Mouse (Mus musculus): ENCODE results near the gene Med18. TPM values are rescaled to one million over a fixed set of nuclear protein-coding genes. Genes with fewer than 3 reads are reported as not detected.

Gene Med18
- polyA plus RNA-seq, 1 experiment from 2014 or later, result 16.4 TPM

GRCm38 (mm10) chr4:132446105-132446504, 17.6 kb downstream of the Med18 start:
- Histone ChIP-seq H3K9me3 (replicated peaks) (peaks cover 7% of the 10 kb centered on the region; the same call in 1 of the 2 replicates), H3K36me3 (no peaks in the 10 kb centered on the region), H3K4me3 (no peak overlapping the region), H3K9ac (no peak overlapping the region), H3K27ac (ENCODE audit: poor library complexity, severe bottlenecking) (no peak overlapping the region), H3K4me1 (replicated peaks) (no peaks in the 10 kb centered on the region), H3K4me2 (no peak overlapping the region), H3K27me3 (replicated peaks) (no peaks in the 10 kb centered on the region)
- WGBS, result 72% methylated on average over 12 of the region's 12 CpGs
- ATAC-seq (ENCODE audit: insufficient number of reproducible peaks, low FRiP score), result no peak

- H3K4me1 ChIP-seq (replicated peaks), result no peaks in the 10 kb centered on the region
- H3K36me3 ChIP-seq, result no peaks in the 10 kb centered on the region
- ATAC-seq (ENCODE audit: insufficient number of reproducible peaks, low FRiP score), result no peak
- no peak overlapping the region for H3K9ac ChIP-seq
- H3K9me3 ChIP-seq (replicated peaks), result peaks cover 7% of the 10 kb centered on the region; the same call in 1 of the 2 replicates
- H3K4me3 ChIP-seq, result no peak overlapping the region
- no peak overlapping the region for H3K4me2 ChIP-seq
- H3K27ac ChIP-seq (ENCODE audit: poor library complexity, severe bottlenecking), result no peak overlapping the region
- H3K27me3 ChIP-seq (replicated peaks), result no peaks in the 10 kb centered on the region
- WGBS, result 73% methylated on average over 8 of the region's 8 CpGs
These were observed 19.2 kb downstream of the Med18 start for GRCm38 (mm10) chr4:132444516-132444915.

GRCm38 (mm10) chr4:132437857-132438256, 25.9 kb downstream of the Med18 start:
- Histone ChIP-seq H3K9ac (no peak overlapping the region), H3K4me2 (no peak overlapping the region), H3K27ac (ENCODE audit: poor library complexity, severe bottlenecking) (no peak overlapping the region), H3K27me3 (replicated peaks) (no peaks in the 10 kb centered on the region), H3K9me3 (replicated peaks) (peaks cover 2% of the 10 kb centered on the region; the same call in 1 of the 2 replicates), H3K4me1 (replicated peaks) (peaks cover 5% of the 10 kb centered on the region; the same call in 1 of the 2 replicates), H3K4me3 (no peak overlapping the region), H3K36me3 (no peaks in the 10 kb centered on the region)
- no peak for ATAC-seq (ENCODE audit: insufficient number of reproducible peaks, low FRiP score)
- WGBS, result 44% methylated on average over 11 of the region's 11 CpGs

- H3K4me1 ChIP-seq (replicated peaks), result peaks cover 15% of the 10 kb centered on the region
- peak overlapping the region; percentile 0; the same call in 1 of the 2 replicates for H3K9ac ChIP-seq
- no peak overlapping the region for H3K27ac ChIP-seq (ENCODE audit: poor library complexity, severe bottlenecking)
- no peaks in the 10 kb centered on the region for H3K27me3 ChIP-seq (replicated peaks)
- no peak for ATAC-seq (ENCODE audit: insufficient number of reproducible peaks, low FRiP score)
- 15% methylated on average over 14 of the region's 14 CpGs for WGBS
- H3K4me2 ChIP-seq, result peak overlapping the region; percentile 56
- peak overlapping the region; percentile 12; the same call in 1 of the 2 replicates for H3K4me3 ChIP-seq
- no peaks in the 10 kb centered on the region for H3K36me3 ChIP-seq
- no peaks in the 10 kb centered on the region for H3K9me3 ChIP-seq (replicated peaks)
These were observed 30.9 kb downstream of the Med18 start for GRCm38 (mm10) chr4:132432717-132433372.

- H3K4me3 ChIP-seq, result no peak overlapping the region
- H3K27me3 ChIP-seq (replicated peaks), result no peaks in the 10 kb centered on the region
- 11% methylated on average over 9 of the region's 9 CpGs for whole genome bisulfite sequencing
- peaks cover 20% of the 10 kb centered on the region for H3K4me1 ChIP-seq (replicated peaks)
- H3K4me2 ChIP-seq, result peak overlapping the region; percentile 11; the same call in 1 of the 2 replicates
- H3K9ac ChIP-seq, result no peak overlapping the region
- no peaks in the 10 kb centered on the region for H3K36me3 ChIP-seq
- peak overlapping the region; percentile 61 for H3K27ac ChIP-seq (ENCODE audit: poor library complexity, severe bottlenecking)
- peak; percentile 83 for ATAC-seq (ENCODE audit: insufficient number of reproducible peaks, low FRiP score)
- H3K9me3 ChIP-seq (replicated peaks), result no peaks in the 10 kb centered on the region; the same call in 1 of the 2 replicates
These were observed 35.6 kb downstream of the Med18 start for GRCm38 (mm10) chr4:132428022-132428542.

- Histone ChIP-seq H3K36me3 (no peaks in the 10 kb centered on the region), H3K27ac (ENCODE audit: poor library complexity, severe bottlenecking) (peak overlapping the region; percentile 61), H3K9me3 (replicated peaks) (no peaks in the 10 kb centered on the region; the same call in 1 of the 2 replicates), H3K27me3 (replicated peaks) (no peaks in the 10 kb centered on the region), H3K4me1 (replicated peaks) (peaks cover 17% of the 10 kb centered on the region), H3K4me2 (peak overlapping the region; percentile 11; the same call in 1 of the 2 replicates), H3K9ac (no peak overlapping the region), H3K4me3 (no peak overlapping the region)
- ATAC-seq (ENCODE audit: insufficient number of reproducible peaks, low FRiP score), result no peak
- WGBS, result 66% methylated on average over 4 of the region's 4 CpGs
These were observed 36.2 kb downstream of the Med18 start for GRCm38 (mm10) chr4:132427493-132427892.

GRCm38 (mm10) chr4:132426021-132426420, 37.7 kb downstream of the Med18 start:
- H3K9ac ChIP-seq, result no peak overlapping the region
- no peak overlapping the region for H3K4me2 ChIP-seq
- no peaks in the 10 kb centered on the region; the same call in 1 of the 2 replicates for H3K9me3 ChIP-seq (replicated peaks)
- no peaks in the 10 kb centered on the region for H3K27me3 ChIP-seq (replicated peaks)
- H3K36me3 ChIP-seq, result no peaks in the 10 kb centered on the region
- ATAC-seq (ENCODE audit: insufficient number of reproducible peaks, low FRiP score), result no peak
- no peak overlapping the region for H3K4me3 ChIP-seq
- peaks cover 18% of the 10 kb centered on the region for H3K4me1 ChIP-seq (replicated peaks)
- H3K27ac ChIP-seq (ENCODE audit: poor library complexity, severe bottlenecking), result no peak overlapping the region
- WGBS, result 32% methylated on average over 2 of the region's 2 CpGs

- Histone ChIP-seq H3K4me2 (no peak overlapping the region), H3K27me3 (replicated peaks) (no peaks in the 10 kb centered on the region), H3K9ac (no peak overlapping the region), H3K9me3 (replicated peaks) (no peaks in the 10 kb centered on the region; the same call in 1 of the 2 replicates), H3K27ac (ENCODE audit: poor library complexity, severe bottlenecking) (no peak overlapping the region), H3K36me3 (no peaks in the 10 kb centered on the region), H3K4me1 (replicated peaks) (peaks cover 28% of the 10 kb centered on the region), H3K4me3 (no peak overlapping the region)
- no peak for ATAC-seq (ENCODE audit: insufficient number of reproducible peaks, low FRiP score)
- 94% methylated on average over 5 of the region's 5 CpGs for WGBS
These were observed 39.0 kb downstream of the Med18 start for GRCm38 (mm10) chr4:132424765-132425164.

GRCm38 (mm10) chr4:132421923-132422782, 41.6 kb downstream of the Med18 start, which contains the start of gene Phactr4:
TSS of gene Phactr4 (minus strand) at chr4:132422489.
- H3K27ac ChIP-seq (ENCODE audit: poor library complexity, severe bottlenecking), result peak within 1 kb of the TSS; percentile 98

GRCm38 (mm10) chr4:132421556-132421922, 42.2 kb downstream of the Med18 start:
- Histone ChIP-seq H3K4me1 (replicated peaks) (peaks cover 24% of the 10 kb centered on the region), H3K36me3 (no peaks in the 10 kb centered on the region), H3K4me3 (peak overlapping the region; percentile 70), H3K27ac (ENCODE audit: poor library complexity, severe bottlenecking) (peak overlapping the region; percentile 98), H3K27me3 (replicated peaks) (no peaks in the 10 kb centered on the region), H3K9me3 (replicated peaks) (no peaks in the 10 kb centered on the region; the same call in 1 of the 2 replicates), H3K4me2 (peak overlapping the region; percentile 77), H3K9ac (peak overlapping the region; percentile 85)
- ATAC-seq (ENCODE audit: insufficient number of reproducible peaks, low FRiP score), result no peak
- WGBS, result under 1% methylated on average over 13 of the region's 13 CpGs

More at GRCm38 (mm10) chr4:132421923-132422782, 41.6 kb downstream of the Med18 start, which contains the start of gene Phactr4:
- Histone ChIP-seq H3K4me1 (replicated peaks) (peaks cover 20% of the 10 kb centered on the region), H3K27me3 (replicated peaks) (no peaks in the 10 kb centered on the region), H3K36me3 (no peaks in the 10 kb centered on the region), H3K9me3 (replicated peaks) (no peaks in the 10 kb centered on the region; the same call in 1 of the 2 replicates), H3K9ac (peak within 1 kb of the TSS; percentile 85), H3K4me3 (peak within 1 kb of the TSS; percentile 70), H3K4me2 (peak within 1 kb of the TSS; percentile 77)
- peak; percentile 98 for ATAC-seq (ENCODE audit: insufficient number of reproducible peaks, low FRiP score)
- WGBS, result under 1% methylated on average over 70 of the region's 73 CpGs

GRCm38 (mm10) chr4:132420471-132420870, 43.2 kb downstream of the Med18 start:
- no peak overlapping the region for H3K27ac ChIP-seq (ENCODE audit: poor library complexity, severe bottlenecking)
- H3K4me3 ChIP-seq, result peak overlapping the region; percentile 70
- WGBS, result 80% methylated on average over 5 of the region's 5 CpGs
- peak overlapping the region; percentile 15 for H3K9ac ChIP-seq
- H3K36me3 ChIP-seq, result no peaks in the 10 kb centered on the region
- H3K27me3 ChIP-seq (replicated peaks), result no peaks in the 10 kb centered on the region
- ATAC-seq (ENCODE audit: insufficient number of reproducible peaks, low FRiP score), result no peak
- peaks cover 27% of the 10 kb centered on the region for H3K4me1 ChIP-seq (replicated peaks)
- H3K4me2 ChIP-seq, result peak overlapping the region; percentile 77
- H3K9me3 ChIP-seq (replicated peaks), result no peaks in the 10 kb centered on the region; the same call in 1 of the 2 replicates

All from heart, embryonic 12.5 days (tissue).